25 mouse cellular contexts compared by ENCODE assay signal in genomic region chr2:11699905-11700304, GRCm38 (mm10). TPM values are rescaled to one million over a fixed set of nuclear protein-coding genes. Genes with fewer than 3 reads are reported as not detected.
"Had no signal": no experiment of that assay in that cellular context is flagged by ENCODE, and none has a peak within 500 bp of the region (broad histone marks: within the 10 kb centered on the region; RNA-seq: fewer than 3 reads in every experiment).

No protein-coding gene starts in this region.

- H3K9me3 ChIP-seq: liver, embryonic 15.5 days; lung, embryonic 15.5 days; midbrain, embryonic 12.5 days had no signal

- H3K4me3 ChIP-seq: layer of hippocampus, adult 2 months; liver, embryonic 12.5 days; liver, embryonic 15.5 days; lung, embryonic 15.5 days; midbrain, embryonic 12.5 days had no signal

- DNase-seq: kidney, adult 2 months; kidney, postnatal 25 days; layer of hippocampus, adult 9-11 months; lung, adult 18-20 months; lung, postnatal 10 days; lung, postnatal 36 days; right cerebral cortex, postnatal 14 days; right cerebral cortex, postnatal 4 days; thymus, adult 2 months; thymus, postnatal 14 days; thymus, postnatal 4 days had no signal

- H3K4me1 ChIP-seq: lung, embryonic 15.5 days had no signal

- H3K4me2 ChIP-seq: liver, embryonic 12.5 days; liver, embryonic 15.5 days; lung, embryonic 15.5 days; midbrain, embryonic 12.5 days had no signal

- H3K27me3 ChIP-seq: liver, embryonic 15.5 days; lung, embryonic 15.5 days had no signal

- H3K27ac ChIP-seq: kidney, postnatal 0 days; layer of hippocampus, adult 2 months; liver, embryonic 12.5 days; liver, embryonic 15.5 days; lung, embryonic 15.5 days; midbrain, embryonic 12.5 days; stomach, postnatal 0 days had no signal

- ATAC-seq: liver, embryonic 12.5 days had no signal

- H3K9ac ChIP-seq: liver, embryonic 12.5 days; liver, embryonic 15.5 days; lung, embryonic 15.5 days; midbrain, embryonic 12.5 days had no signal

- H3K36me3 ChIP-seq: liver, embryonic 12.5 days; liver, embryonic 15.5 days; lung, embryonic 15.5 days; midbrain, embryonic 12.5 days had no signal

RNA-seq across cellular contexts. Expression of gene Il2ra, which starts 57.3 kb away (rescaled TPM):
- total RNA-seq: midbrain, postnatal 0 days had no signal
- polyA plus RNA-seq: kidney, embryonic 14.5 days; kidney, postnatal 0 days; limb, embryonic 11.5 days; limb, embryonic 14.5 days; liver, embryonic 12.5 days; liver, embryonic 15.5 days; midbrain, postnatal 0 days; neural tube, embryonic 11.5 days; neural tube, embryonic 14.5 days; stomach, embryonic 14.5 days; stomach, postnatal 0 days had no signal
